Mouse (Mus musculus) neural tube, embryonic 13.5 days (tissue): ENCODE results near the gene Depdc1b. TPM values are rescaled to one million over a fixed set of nuclear protein-coding genes. Genes with fewer than 3 reads are reported as not detected.

ENCODE experiments used
- ATAC-seq: fragments of 200-750 bp; cut with Nextera tagmentation; 2 replicates; pipeline ENCODE4 v1.8.0; 2017; ENCODE audit warnings: low read depth, mild to moderate bottlenecking, moderate TSS enrichment, moderate library complexity
- H3K27ac ChIP-seq: fragments of 300-500 bp; sonication (generic); replicated peaks from 2 replicates; pipeline ENCODE4 v1.5.1; 2015; ENCODE audit warnings: moderate library complexity, mild to moderate bottlenecking, inconsistent platforms
- H3K27me3 ChIP-seq: fragments of 300-500 bp; sonication (generic); 2 replicates; pipeline ENCODE4 v1.6.1; 2015; ENCODE audit warnings: mild to moderate bottlenecking, inconsistent platforms
- H3K36me3 ChIP-seq: fragments of 300-500 bp; sonication (generic); 2 replicates; pipeline ENCODE4 v1.6.1; 2015; ENCODE audit warnings: mild to moderate bottlenecking, inconsistent platforms
- H3K4me1 ChIP-seq: fragments of 300-500 bp; sonication (generic); replicated peaks from 2 replicates; pipeline ENCODE4 v1.6.1; 2015; ENCODE audit warnings: inconsistent platforms
- H3K4me2 ChIP-seq: fragments of 300-500 bp; sonication (generic); 2 replicates; pipeline ENCODE4 v1.6.1; 2015; ENCODE audit warnings: inconsistent platforms, mild to moderate bottlenecking, moderate library complexity
- H3K4me3 ChIP-seq: fragments of 300-500 bp; sonication (generic); 2 replicates; pipeline ENCODE4 v1.5.1; 2015; ENCODE audit warnings: mild to moderate bottlenecking, inconsistent platforms
- H3K9ac ChIP-seq: fragments of 300-500 bp; sonication (generic); 2 replicates; pipeline ENCODE4 v1.6.1; 2015; ENCODE audit warnings: moderate library complexity, mild to moderate bottlenecking, inconsistent platforms
- H3K9me3 ChIP-seq: fragments of 300-500 bp; sonication (generic); 2 replicates; pipeline ENCODE4 v1.6.1; 2016; ENCODE audit warnings: inconsistent platforms
- WGBS: fragments of 180-500 bp; shearing (Covaris S2); methylation state at CpG from one replicate; pipeline ENCODE4 v1.1.7; 2015; 5-methylcytosine and 5-hydroxymethylcytosine counted together
- polyA plus RNA-seq: library from polyadenylated mRNA; unstranded; fragments of >200 nt; fragmentation: Nextera tagmentation; extraction: Ambion mirVana; gene quantifications from 2 replicates; pipeline ENCODE4 v1.2.1, GENCODE M21; 2015

Gene Depdc1b
- polyA plus RNA-seq, 1 experiment from 2014 or later = 3.2 TPM

DNA sequence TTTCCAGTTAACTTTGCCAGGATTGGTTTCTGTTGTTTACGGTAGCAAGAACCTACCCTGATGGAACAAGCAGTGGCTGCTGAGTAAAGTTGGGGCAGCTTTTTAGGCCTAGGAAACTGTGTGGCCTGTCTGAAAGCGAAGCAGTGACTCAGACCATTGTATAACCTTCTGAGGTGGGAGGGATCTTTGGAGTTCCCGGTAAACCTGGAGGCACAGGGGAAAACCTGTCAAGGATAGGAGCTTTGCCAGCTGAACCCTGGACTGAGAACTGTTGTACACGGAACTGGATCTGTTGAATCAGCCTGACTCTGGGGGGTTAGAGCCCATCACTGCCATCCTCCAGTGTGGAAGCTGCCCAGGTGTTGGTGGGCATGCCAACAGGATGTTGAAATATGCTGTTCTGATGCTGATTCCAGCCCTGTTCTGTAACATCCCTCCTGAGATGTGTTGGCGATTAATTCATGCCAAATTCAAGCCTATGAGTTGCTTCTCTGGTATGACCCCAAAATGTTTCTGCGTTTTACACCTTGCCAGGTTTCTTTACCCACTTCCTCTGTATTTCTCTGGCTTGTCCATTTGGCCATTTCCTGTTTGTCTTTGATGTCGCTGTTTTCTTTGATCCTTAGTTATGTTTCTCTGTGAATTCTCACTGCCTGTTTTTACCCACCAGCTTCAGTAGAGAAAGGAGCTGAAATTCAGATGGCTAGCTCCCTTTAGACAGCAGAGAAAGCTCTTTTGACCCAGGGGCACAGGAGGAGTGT, 22.1 kb downstream of the Depdc1b start:
- H3K4me2 ChIP-seq = no peak overlapping the region
- H3K27ac ChIP-seq = no peak overlapping the region
- H3K9me3 ChIP-seq = no peaks in the 10 kb centered on the region
- WGBS = 87% methylated on average over 7 of the region's 7 CpGs
- no peak for ATAC-seq
- H3K4me3 ChIP-seq = no peak overlapping the region
- H3K9ac ChIP-seq = no peak overlapping the region
- no peaks in the 10 kb centered on the region for H3K36me3 ChIP-seq
- no peaks in the 10 kb centered on the region for H3K4me1 ChIP-seq
- no peaks in the 10 kb centered on the region for H3K27me3 ChIP-seq

DNA sequence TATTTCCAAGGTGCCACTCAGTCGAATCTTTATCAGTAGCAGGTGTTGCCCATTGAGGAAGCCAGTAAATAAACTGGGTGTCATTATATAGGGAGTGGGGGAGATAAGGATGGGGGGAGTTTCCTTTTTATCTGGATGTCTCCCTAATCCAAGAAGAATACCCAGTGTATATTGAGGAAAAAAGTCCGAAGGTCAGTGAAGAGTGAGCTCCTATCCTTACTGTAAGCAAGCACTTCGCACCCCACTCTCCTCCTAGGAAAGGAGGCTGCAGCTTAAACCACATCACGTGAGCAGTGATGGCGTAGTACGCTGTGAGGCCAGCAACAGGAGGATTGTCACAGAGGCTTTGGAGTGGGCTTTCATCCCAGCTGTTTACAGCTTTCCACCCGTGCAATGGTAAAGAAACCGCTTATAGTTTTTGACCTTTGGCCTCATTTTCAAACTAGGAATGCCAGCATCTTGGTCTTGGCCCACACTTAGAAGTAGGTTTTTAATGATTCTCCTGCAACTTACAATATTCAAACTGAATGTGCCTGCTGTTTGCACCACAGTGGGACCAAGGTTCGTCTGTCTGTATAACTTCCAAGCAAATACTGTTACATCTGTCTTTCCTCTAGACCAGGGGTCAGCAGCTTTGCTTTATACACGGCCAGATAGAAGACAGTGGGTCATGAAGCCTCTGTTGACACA, 23.9 kb downstream of the Depdc1b start:
- 87% methylated on average over 10 of the region's 10 CpGs for WGBS
- Histone ChIP-seq H3K36me3 (no peaks in the 10 kb centered on the region), H3K9ac (no peak overlapping the region), H3K9me3 (no peaks in the 10 kb centered on the region), H3K27me3 (no peaks in the 10 kb centered on the region), H3K4me3 (no peak overlapping the region), H3K4me1 (no peaks in the 10 kb centered on the region), H3K27ac (no peak overlapping the region), H3K4me2 (no peak overlapping the region)
- no peak for ATAC-seq

DNA sequence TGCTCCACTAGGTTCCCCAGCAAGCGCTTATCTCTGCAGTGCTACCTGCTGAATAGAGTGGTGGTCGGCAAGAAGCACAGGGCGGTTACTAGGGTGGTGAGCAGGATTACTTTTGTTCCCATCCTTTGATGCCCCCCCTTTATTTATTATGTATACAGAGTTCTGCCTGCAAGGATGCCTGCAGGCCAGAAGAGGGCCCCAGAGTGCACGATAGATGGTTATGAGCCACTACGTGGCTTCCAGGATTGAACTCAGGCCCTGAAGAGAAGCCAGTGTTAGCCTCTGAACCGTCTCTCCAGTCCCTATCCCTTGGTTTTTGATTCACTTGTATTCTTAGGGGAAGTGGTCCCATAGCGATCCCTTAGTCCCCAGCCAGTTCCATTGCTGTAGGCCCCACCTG, 25.5 kb downstream of the Depdc1b start:
- Histone ChIP-seq H3K4me3 (no peak overlapping the region), H3K27ac (no peak overlapping the region), H3K9ac (no peak overlapping the region), H3K27me3 (no peaks in the 10 kb centered on the region), H3K9me3 (no peaks in the 10 kb centered on the region), H3K36me3 (no peaks in the 10 kb centered on the region), H3K4me1 (no peaks in the 10 kb centered on the region), H3K4me2 (no peak overlapping the region)
- no peak for ATAC-seq
- 80% methylated on average over 7 of the region's 7 CpGs for WGBS

DNA sequence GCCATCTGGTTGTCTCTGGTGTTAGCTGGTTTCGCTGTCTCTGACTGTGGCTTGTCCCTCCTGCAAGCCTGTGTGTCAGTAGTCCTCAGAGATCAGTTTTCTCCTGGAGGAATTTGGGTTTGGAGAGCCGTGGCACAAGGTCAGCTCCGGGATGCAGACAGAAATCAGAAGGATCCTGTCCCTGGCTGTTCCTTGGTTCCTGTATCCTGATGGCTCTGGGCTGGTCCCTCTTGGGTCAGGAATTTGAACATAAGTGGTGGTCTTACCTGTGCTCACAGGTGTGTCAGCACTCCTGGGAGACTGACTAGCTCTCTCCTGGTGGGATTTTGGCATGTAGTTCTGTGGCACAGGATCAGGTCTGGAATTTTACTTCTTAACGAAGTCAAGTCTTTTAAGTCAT, 29.6 kb downstream of the Depdc1b start:
- no peak overlapping the region for H3K4me2 ChIP-seq
- no peaks in the 10 kb centered on the region for H3K9me3 ChIP-seq
- no peaks in the 10 kb centered on the region for H3K4me1 ChIP-seq
- ATAC-seq = no peak
- 84% methylated on average over 4 of the region's 4 CpGs for WGBS
- H3K9ac ChIP-seq = no peak overlapping the region
- H3K27ac ChIP-seq = no peak overlapping the region
- no peak overlapping the region for H3K4me3 ChIP-seq
- no peaks in the 10 kb centered on the region for H3K27me3 ChIP-seq
- H3K36me3 ChIP-seq = no peaks in the 10 kb centered on the region

DNA sequence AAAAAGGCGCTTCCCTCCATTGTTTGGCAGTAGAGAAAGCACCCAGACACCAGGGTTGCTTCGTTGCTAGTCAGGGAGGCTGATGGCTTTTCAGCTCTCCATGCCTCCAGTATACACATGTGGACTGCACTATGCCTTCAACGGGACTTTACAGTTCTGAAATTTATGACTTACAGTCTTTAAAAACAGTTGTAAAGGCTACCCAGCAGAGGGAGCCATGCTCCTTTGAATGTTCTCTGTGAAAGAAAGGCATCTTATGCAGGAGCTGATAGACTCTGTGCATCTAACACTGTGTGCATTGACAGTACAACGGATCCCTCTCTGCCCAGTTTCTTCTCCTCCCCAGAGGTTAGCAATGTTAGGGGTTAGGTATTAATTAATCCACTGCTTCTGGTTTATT, 30.9 kb downstream of the Depdc1b start:
- 45% methylated on average over 4 of the region's 4 CpGs for WGBS
- Histone ChIP-seq H3K9ac (no peak overlapping the region), H3K27me3 (no peaks in the 10 kb centered on the region), H3K4me1 (no peaks in the 10 kb centered on the region), H3K27ac (no peak overlapping the region), H3K36me3 (no peaks in the 10 kb centered on the region), H3K9me3 (no peaks in the 10 kb centered on the region), H3K4me2 (no peak overlapping the region), H3K4me3 (no peak overlapping the region)
- ATAC-seq = peak; percentile 69; the same call in 1 of the 2 replicates

DNA sequence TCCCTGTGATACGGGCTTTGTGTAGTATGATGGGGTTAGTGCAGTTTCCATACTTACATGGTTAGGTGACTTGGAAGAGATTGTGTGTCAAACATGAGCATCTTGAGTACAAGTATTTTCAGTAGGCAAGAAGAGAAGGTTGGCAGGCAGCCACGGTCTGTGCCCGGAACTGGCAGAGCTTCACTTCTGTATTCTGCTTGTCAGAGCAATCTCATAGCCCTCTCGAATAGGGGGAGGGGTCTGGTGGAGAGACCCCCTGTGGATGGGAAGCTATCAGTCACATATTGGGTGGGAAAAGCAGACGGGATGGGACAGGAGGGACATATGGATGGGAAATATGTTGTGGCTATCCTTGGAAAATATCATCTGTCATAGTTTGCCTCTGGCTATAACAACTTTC, 33.5 kb downstream of the Depdc1b start:
- no peak overlapping the region for H3K27ac ChIP-seq
- H3K9me3 ChIP-seq = no peaks in the 10 kb centered on the region
- WGBS = 71% methylated on average over 5 of the region's 5 CpGs
- H3K4me3 ChIP-seq = no peak overlapping the region
- no peaks in the 10 kb centered on the region for H3K4me1 ChIP-seq
- no peak overlapping the region for H3K9ac ChIP-seq
- H3K36me3 ChIP-seq = no peaks in the 10 kb centered on the region
- H3K4me2 ChIP-seq = no peak overlapping the region
- no peak for ATAC-seq
- no peaks in the 10 kb centered on the region for H3K27me3 ChIP-seq

DNA sequence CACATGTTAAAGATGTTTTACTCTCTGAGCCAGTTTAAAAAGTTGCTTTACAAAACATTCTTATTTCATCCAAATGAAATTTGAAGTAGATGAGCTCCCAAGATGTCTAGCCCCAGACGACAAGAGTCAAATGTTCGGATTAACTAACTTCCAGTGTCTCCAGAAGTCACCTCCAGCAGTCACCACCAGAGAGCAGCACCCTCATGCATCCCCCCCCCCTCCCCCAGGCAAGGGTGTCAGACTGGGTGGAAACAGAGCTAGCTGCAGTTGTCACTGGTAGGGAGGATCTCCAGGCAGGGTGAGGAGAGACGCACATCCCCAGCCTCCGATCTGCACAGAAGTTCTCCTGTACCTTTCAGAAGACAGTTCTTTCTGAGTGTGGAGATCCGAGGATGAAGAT, 37.6 kb downstream of the Depdc1b start:
- no peaks in the 10 kb centered on the region for H3K9me3 ChIP-seq
- no peak overlapping the region for H3K4me2 ChIP-seq
- no peak overlapping the region for H3K9ac ChIP-seq
- H3K27me3 ChIP-seq = no peaks in the 10 kb centered on the region
- 91% methylated on average over 5 of the region's 5 CpGs for WGBS
- no peak overlapping the region for H3K4me3 ChIP-seq
- no peak for ATAC-seq
- no peaks in the 10 kb centered on the region for H3K36me3 ChIP-seq
- no peak overlapping the region for H3K27ac ChIP-seq
- H3K4me1 ChIP-seq = peaks cover 3% of the 10 kb centered on the region; the same call in 1 of the 2 replicates

DNA sequence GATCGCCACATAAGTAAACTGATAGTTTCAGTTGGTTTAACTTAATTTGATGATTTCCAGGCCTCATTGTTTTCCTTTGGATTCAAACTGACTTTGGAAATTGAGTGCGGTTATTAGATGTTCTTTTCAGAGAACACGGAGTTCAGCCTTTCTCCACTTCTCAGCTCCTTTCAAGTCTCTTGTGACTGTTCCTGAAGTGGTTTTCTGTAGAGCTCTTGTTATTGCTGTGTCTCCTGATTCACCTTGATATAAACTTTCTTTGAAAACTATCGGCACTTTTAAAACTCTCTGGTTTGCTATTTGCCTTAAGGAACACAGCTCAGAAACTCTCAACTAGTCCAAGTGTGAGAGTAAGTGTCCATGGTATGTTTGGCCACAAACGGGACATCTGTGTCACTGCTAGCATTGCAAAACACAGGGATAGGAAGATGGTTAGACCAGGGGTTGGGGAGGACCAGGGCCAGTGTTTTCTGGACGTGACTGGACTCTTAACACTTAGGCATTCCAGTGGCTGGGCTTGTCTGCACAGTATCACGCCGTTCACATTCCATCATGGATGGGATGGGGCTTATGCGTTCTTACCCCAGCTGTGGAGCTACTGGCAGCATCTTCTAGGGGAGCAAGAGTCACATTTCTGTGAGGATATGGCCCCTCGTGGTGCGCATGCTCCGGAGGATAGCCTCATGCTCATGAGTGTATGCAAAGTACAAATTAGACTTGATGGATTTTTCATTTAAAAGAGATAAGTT, 38.8 kb downstream of the Depdc1b start:
- no peak overlapping the region for H3K4me2 ChIP-seq
- H3K9ac ChIP-seq = no peak overlapping the region
- no peak overlapping the region for H3K4me3 ChIP-seq
- WGBS = 94% methylated on average over 12 of the region's 12 CpGs
- H3K4me1 ChIP-seq = peaks cover 3% of the 10 kb centered on the region; the same call in 1 of the 2 replicates
- no peaks in the 10 kb centered on the region for H3K36me3 ChIP-seq
- ATAC-seq = no peak
- no peaks in the 10 kb centered on the region for H3K27me3 ChIP-seq
- no peaks in the 10 kb centered on the region for H3K9me3 ChIP-seq
- H3K27ac ChIP-seq = no peak overlapping the region

DNA sequence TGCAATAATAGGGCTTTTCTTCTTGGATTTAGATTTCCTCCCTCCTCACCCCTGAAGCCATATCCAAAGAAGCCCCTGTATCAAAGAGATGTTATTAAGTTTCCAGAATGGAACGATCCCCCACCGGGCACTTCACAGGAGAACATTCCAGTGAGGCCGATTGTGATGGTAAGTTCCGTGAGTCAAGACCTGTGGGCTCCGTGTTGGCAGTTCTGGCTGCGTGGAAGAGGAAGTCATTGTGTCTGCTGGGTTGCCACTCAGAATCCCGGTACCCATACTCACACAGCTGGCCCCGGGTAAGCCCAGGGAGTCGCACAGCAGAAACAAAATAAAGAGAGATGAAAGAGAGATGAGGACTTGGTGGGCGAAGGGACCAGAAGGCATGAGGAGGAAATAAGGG, 41.2 kb downstream of the Depdc1b start:
- peaks cover 3% of the 10 kb centered on the region; the same call in 1 of the 2 replicates for H3K4me1 ChIP-seq
- 53% methylated on average over 10 of the region's 10 CpGs for WGBS
- no peak overlapping the region for H3K4me2 ChIP-seq
- H3K36me3 ChIP-seq = no peaks in the 10 kb centered on the region
- H3K9ac ChIP-seq = no peak overlapping the region
- no peak overlapping the region for H3K27ac ChIP-seq
- no peaks in the 10 kb centered on the region for H3K9me3 ChIP-seq
- ATAC-seq = no peak
- no peaks in the 10 kb centered on the region for H3K27me3 ChIP-seq
- no peak overlapping the region for H3K4me3 ChIP-seq

DNA sequence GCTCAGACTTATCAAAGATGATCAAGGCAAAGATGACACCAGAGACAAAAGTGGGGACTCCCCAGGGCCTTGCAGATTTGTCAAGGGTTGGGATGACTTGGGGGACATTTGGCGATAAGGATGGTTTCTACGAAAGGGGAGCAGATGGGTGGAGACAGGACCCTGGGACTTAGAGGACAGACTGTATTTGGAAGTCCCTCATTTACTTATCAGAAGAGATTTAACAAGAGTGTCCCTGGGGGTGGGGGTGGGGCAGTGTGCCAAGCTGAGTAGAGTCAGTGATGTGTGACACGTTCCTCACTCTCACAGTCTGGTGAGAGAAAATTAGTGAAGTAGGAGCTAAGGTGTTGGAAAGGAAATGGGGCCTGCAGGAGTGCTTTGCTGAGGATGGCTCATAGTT, 42.1 kb downstream of the Depdc1b start:
- WGBS = 65% methylated on average over 3 of the region's 3 CpGs
- no peaks in the 10 kb centered on the region for H3K9me3 ChIP-seq
- H3K27ac ChIP-seq = no peak overlapping the region
- no peak for ATAC-seq
- peaks cover 3% of the 10 kb centered on the region; the same call in 1 of the 2 replicates for H3K4me1 ChIP-seq
- no peaks in the 10 kb centered on the region for H3K36me3 ChIP-seq
- no peak overlapping the region for H3K4me3 ChIP-seq
- no peak overlapping the region for H3K9ac ChIP-seq
- H3K27me3 ChIP-seq = no peaks in the 10 kb centered on the region
- H3K4me2 ChIP-seq = no peak overlapping the region

DNA sequence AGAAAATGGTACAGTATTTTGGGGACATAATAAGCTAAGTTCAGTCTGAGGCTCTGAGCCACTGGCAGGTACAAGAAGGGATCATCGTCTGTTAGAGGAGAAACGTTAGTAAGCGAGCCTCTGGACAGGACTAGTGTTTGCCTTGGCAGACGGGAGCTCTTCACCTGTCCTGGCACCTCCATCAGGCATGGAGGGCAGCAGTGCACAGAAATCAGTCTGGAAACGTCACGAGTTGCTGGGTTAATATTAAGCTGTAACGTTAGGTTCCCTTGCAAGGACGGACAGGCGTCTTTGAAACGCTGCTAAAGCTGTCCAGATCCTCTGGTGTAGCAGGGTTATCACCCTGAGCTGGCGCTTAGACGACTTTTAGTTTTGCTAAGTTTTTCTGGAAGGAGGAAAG, 51.4 kb downstream of the Depdc1b start:
- no peak for ATAC-seq
- Histone ChIP-seq H3K9ac (no peak overlapping the region), H3K4me2 (no peak overlapping the region)

DNA sequence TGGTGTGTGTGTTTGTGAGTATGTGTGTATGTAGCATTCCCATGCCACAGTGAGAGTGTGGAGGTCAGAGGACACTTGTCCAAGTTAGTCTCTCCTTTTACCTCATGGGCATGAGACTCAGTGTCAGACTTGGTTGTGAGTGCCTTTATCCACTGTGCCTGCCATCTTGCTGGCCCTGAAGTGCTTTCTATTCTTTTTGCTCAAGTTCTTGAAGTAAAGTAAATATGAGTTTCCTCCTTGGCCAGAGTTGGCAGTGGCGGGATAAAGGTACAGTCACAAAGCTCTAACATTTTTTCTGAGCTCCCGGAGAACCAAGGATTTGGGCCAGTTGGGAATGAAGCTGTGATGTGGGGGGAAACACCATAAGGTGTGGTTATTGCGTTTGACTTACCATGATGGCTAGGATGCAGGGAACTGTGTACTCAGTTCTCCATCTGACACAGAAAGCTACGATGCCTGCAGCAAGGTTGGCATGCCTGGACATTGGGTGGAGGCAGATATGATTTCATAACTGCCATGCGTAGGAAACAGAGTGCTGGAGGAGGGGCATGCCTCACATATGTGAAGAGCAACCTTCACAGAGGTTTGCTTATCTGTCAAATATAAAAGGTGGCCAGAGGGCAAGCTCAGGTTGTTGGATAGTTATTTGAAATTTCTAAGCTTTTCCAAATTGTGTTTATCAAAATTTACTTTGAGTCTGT, 54.3 kb downstream of the Depdc1b start:
- no peak overlapping the region for H3K4me3 ChIP-seq
- H3K27me3 ChIP-seq = no peaks in the 10 kb centered on the region
- H3K9me3 ChIP-seq = no peaks in the 10 kb centered on the region
- 93% methylated on average over 5 of the region's 5 CpGs for WGBS
- H3K9ac ChIP-seq = no peak overlapping the region
- peaks cover 5% of the 10 kb centered on the region for H3K4me1 ChIP-seq
- H3K4me2 ChIP-seq = no peak overlapping the region
- no peak for ATAC-seq
- H3K36me3 ChIP-seq = peaks cover 7% of the 10 kb centered on the region; the same call in 1 of the 2 replicates
- H3K27ac ChIP-seq = no peak overlapping the region

More for the DNA sequence above, 51.4 kb downstream of the Depdc1b start:
- Histone ChIP-seq H3K27me3 (no peaks in the 10 kb centered on the region), H3K4me3 (no peak overlapping the region), H3K9me3 (no peaks in the 10 kb centered on the region), H3K4me1 (peaks cover 5% of the 10 kb centered on the region), H3K27ac (no peak overlapping the region), H3K36me3 (peaks cover 10% of the 10 kb centered on the region; the same call in 1 of the 2 replicates)
- 96% methylated on average over 12 of the region's 12 CpGs for WGBS
